Mouse (Mus musculus) spleen, adult 2 months (tissue): ENCODE results near the gene Gm5640.
"Not testable (repeated sequence)": the region's sequence is repeated elsewhere in the genome, so short reads cannot be mapped to it uniquely, and the experiment has no call there.

Experiments
- CTCF ChIP-seq: fragments of 200-500 bp; IDR thresholded peaks from 2 replicates; pipeline ENCODE4 v1.5.1; 2011; ENCODE audit warnings: mild to moderate bottlenecking, inconsistent platforms; ENCODE audit not compliant: insufficient read depth, insufficient read length, insufficient replicate concordance; ENCODE audit errors: extremely low read depth
- POLR2A ChIP-seq: fragments of 200-500 bp; IDR thresholded peaks from 2 replicates; pipeline ENCODE4 v1.6.1; 2011; ENCODE audit warnings: low read depth, low read length, inconsistent platforms

- not testable (repeated sequence) for TF ChIP-seq CTCF, POLR2A
Observed at GRCm38 (mm10) chrX:74646393-74646792, 958 bp upstream of the Gm5640 start.
